Mouse (Mus musculus) embryonic facial prominence, embryonic 12.5 days (tissue): ENCODE measurements around the gene Abat. TPM values are rescaled to one million over a fixed set of nuclear protein-coding genes. Genes with fewer than 3 reads are reported as not detected.

Source experiments
- ATAC-seq: fragments of 200-750 bp; cut with Nextera tagmentation; 2 replicates; pipeline ENCODE4 v1.8.0; 2017; ENCODE audit not compliant: insufficient number of reproducible peaks, insufficient read depth, low FRiP score, low TSS enrichment
- H3K27ac ChIP-seq: fragments of 300-500 bp; sonication (generic); 2 replicates; pipeline ENCODE4 v1.5.1; 2016; ENCODE audit warnings: mild to moderate bottlenecking
- H3K27me3 ChIP-seq: fragments of 300-500 bp; sonication (generic); 2 replicates; pipeline ENCODE4 v1.6.1; 2016; ENCODE audit warnings: mild to moderate bottlenecking, moderate library complexity
- H3K36me3 ChIP-seq: fragments of 300-500 bp; sonication (generic); 2 replicates; pipeline ENCODE4 v1.6.1; 2016; ENCODE audit warnings: mild to moderate bottlenecking
- H3K4me1 ChIP-seq: fragments of 300-500 bp; sonication (generic); 2 replicates; pipeline ENCODE4 v1.6.1; 2016
- H3K4me2 ChIP-seq: fragments of 300-500 bp; sonication (generic); replicated peaks from 2 replicates; pipeline ENCODE4 v1.6.1; 2016; ENCODE audit warnings: mild to moderate bottlenecking, moderate library complexity
- H3K4me3 ChIP-seq: fragments of 300-500 bp; sonication (generic); 2 replicates; pipeline ENCODE4 v1.5.1; 2016; ENCODE audit warnings: mild to moderate bottlenecking
- H3K9ac ChIP-seq: fragments of 300-500 bp; sonication (generic); 2 replicates; pipeline ENCODE4 v1.6.1; 2016; ENCODE audit warnings: mild to moderate bottlenecking, moderate library complexity
- H3K9me3 ChIP-seq: fragments of 300-500 bp; sonication (generic); 2 replicates; pipeline ENCODE4 v1.6.1; 2016; ENCODE audit warnings: mild to moderate bottlenecking, moderate library complexity
- WGBS: fragments of 180-500 bp; shearing (Covaris S2); methylation state at CpG from one replicate; pipeline ENCODE4 v1.1.7; 2016; 5-methylcytosine and 5-hydroxymethylcytosine counted together
- polyA plus RNA-seq: library from polyadenylated mRNA; unstranded; fragments of >200 nt; fragmentation: Nextera tagmentation; extraction: Ambion mirVana; gene quantifications from 2 replicates; pipeline ENCODE4 v1.2.1, GENCODE M21; 2016

Abat gene
- polyA plus RNA-seq, 1 experiment from 2014 or later = 35.8 TPM

DNA sequence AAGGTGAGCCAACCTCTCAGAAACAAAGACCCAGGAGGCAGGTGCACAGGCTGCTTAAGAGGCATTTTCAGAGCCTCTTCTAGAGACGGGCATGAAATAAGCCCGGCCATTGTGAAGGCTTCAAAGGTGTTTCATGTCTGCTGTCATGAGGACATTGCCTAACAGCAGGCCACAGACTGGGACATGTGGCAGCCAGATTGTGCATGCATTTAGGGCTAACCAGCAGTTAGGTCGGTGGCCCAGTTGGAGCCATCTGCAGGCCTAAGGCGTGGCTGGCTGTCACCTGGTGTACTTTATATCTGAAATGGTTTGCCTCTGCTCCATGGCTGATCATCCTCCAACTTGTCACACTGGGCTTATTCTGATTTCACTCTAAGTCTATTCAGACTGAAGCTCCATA lies 65.1 kb downstream of the Abat start:
- H3K27me3 ChIP-seq = no peaks in the 10 kb centered on the region
- ATAC-seq = no peak
- no peak overlapping the region for H3K9ac ChIP-seq
- no peak overlapping the region for H3K27ac ChIP-seq
- H3K4me1 ChIP-seq = no peaks in the 10 kb centered on the region
- H3K36me3 ChIP-seq = peaks cover 18% of the 10 kb centered on the region
- 0 out of 2 replicates have a peak, but pooled peaks cover 3% of the 10 kb centered on the region for H3K9me3 ChIP-seq
- no peak overlapping the region for H3K4me2 ChIP-seq
- H3K4me3 ChIP-seq = no peak overlapping the region
- WGBS = 46% methylated on average over 4 of the region's 4 CpGs

DNA sequence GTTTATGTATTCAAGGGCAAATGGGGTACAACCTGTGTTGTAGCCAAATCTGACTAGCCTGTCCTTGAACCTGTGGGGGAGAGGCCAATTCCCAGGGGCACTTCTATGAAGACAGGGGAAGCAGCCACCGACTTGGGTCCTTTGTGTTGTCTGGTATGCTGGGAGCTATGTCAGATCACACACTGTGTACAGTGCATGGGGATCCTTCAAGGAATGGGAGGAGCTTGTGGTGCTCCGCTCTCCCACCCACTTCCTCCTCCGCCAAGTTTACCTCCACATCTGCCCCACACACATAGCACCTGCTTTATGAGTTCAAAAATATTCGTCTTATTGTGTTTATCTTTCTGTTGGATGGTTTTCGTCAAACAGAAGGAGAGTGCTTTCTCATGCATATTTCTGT lies 66.3 kb downstream of the Abat start:
- Histone ChIP-seq H3K9ac (no peak overlapping the region), H3K27me3 (no peaks in the 10 kb centered on the region), H3K36me3 (peaks cover 18% of the 10 kb centered on the region), H3K4me2 (no peak overlapping the region), H3K4me1 (no peaks in the 10 kb centered on the region), H3K4me3 (no peak overlapping the region), H3K9me3 (0 out of 2 replicates have a peak, but pooled peaks cover 3% of the 10 kb centered on the region), H3K27ac (no peak overlapping the region)
- WGBS = 72% methylated on average over 5 of the region's 5 CpGs
- ATAC-seq = no peak

DNA sequence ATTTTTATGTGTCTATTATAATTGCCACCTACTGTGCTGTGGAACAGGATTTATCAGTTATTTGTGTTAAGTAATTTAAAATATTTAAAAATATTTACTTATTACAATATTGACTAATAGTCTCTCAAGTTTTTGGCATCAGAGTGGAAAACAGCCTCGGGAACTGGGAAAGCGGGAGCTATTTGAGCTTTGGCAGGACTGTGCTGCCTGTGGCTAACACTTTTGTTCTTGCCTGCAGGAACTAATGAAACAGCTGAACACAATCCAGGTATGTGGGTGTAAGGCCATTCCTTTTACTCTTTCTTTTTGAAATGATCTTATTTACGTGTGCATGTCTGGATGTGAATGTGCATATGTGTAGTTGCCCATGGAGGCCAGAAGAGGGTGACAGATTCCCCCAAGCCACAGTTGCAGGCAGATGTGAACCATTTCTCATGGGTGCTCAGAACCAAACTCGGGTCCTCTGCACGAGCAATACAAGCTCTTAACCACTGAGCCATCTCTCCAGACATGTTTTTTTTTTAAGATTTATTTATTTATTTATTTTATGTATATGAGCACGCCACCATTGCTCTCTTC lies 68.5 kb downstream of the Abat start:
- Histone ChIP-seq H3K4me1 (no peaks in the 10 kb centered on the region), H3K9ac (no peak overlapping the region), H3K36me3 (peaks cover 30% of the 10 kb centered on the region), H3K27me3 (no peaks in the 10 kb centered on the region), H3K27ac (no peak overlapping the region), H3K4me2 (no peak overlapping the region), H3K9me3 (0 out of 2 replicates have a peak, but pooled peaks cover 3% of the 10 kb centered on the region), H3K4me3 (no peak overlapping the region)
- ATAC-seq = no peak
- 94% methylated on average over 6 of the region's 6 CpGs for WGBS

DNA sequence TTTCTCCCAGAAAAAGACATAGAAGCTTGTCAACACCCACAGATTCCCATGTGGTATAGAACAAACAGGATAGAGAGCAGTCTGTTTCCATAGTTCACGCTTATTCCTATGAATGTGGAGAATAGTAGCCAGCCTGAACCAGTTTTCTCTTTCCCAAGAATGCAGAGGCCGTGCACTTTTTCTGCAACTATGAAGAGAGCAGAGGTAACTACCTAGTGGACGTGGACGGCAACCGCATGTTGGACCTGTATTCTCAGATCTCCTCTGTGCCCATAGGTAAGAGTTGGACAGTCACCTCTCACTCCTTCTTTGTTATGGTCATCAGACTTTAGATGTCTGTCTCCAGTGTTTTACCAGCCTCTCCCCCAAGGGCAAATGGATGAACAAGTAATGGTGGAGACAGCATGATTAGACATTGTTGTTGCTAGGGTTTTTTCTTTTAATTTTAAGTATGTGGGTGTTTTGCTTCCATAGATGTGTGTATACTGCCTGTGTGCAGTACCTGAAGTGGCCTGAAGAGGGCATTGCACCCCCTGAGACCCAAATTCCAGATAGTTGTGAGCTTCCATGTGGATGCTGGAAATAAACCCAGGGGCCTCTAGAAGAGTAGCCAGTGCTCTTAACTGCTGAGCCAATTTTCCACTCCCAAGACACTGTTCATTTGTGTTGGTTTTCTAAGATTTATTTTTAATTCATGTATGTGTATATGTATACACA lies 69.5 kb downstream of the Abat start:
- Histone ChIP-seq H3K9me3 (0 out of 2 replicates have a peak, but pooled peaks cover 3% of the 10 kb centered on the region), H3K4me3 (no peak overlapping the region), H3K36me3 (peaks cover 30% of the 10 kb centered on the region), H3K4me2 (no peak overlapping the region), H3K9ac (no peak overlapping the region), H3K27me3 (no peaks in the 10 kb centered on the region), H3K27ac (no peak overlapping the region), H3K4me1 (no peaks in the 10 kb centered on the region)
- WGBS = 95% methylated on average over 5 of the region's 5 CpGs
- ATAC-seq = no peak

DNA sequence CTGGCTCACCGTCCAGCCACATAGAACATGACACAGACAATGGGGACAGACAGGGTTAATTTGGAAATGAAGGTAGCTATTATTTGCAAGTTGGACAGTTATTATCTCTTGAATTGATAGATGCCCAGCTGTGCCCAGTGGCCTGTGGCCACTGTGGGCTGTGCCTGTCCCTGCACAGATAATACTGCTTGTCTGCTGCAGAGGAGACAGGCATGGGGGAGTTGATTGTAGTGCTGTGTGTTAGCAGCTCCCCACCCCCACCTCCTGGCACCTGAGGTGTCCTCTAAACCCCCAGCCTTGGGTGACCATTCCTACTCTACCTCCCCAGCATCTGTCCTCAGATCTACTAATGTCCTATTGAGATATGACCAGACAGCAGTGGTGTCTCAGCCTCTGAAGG lies 71.0 kb downstream of the Abat start:
- Histone ChIP-seq H3K4me3 (no peak overlapping the region), H3K36me3 (peaks cover 38% of the 10 kb centered on the region), H3K27me3 (no peaks in the 10 kb centered on the region)

DNA sequence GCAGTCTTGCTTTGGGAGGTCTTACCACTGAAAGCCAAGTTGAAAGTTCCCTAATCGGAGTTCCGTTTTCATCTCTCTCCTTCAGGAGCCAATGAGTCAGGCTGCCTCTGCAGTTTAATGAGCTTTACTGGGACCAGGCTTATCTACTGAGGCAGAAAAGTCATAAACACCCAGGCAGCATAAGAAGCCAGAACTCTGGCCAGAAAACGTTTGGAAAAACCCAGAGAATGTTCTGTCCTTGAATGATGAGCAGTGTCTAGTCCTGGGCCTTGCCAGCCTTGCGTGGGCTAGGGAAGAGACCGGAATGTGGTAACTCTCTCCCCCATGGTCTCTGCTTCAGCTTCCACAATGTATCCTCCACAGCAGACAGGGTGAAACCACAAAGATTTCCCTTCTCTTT lies 71.8 kb downstream of the Abat start:
- 81% methylated on average over 5 of the region's 5 CpGs for WGBS
- ATAC-seq = no peak

More for the DNA sequence above, 71.0 kb downstream of the Abat start:
- Histone ChIP-seq H3K9me3 (0 out of 2 replicates have a peak, but pooled peaks cover 3% of the 10 kb centered on the region), H3K9ac (no peak overlapping the region), H3K4me2 (no peak overlapping the region), H3K27ac (no peak overlapping the region), H3K4me1 (no peaks in the 10 kb centered on the region)
- ATAC-seq = no peak
- WGBS = 74% methylated on average over 1 of the region's 1 CpGs

DNA sequence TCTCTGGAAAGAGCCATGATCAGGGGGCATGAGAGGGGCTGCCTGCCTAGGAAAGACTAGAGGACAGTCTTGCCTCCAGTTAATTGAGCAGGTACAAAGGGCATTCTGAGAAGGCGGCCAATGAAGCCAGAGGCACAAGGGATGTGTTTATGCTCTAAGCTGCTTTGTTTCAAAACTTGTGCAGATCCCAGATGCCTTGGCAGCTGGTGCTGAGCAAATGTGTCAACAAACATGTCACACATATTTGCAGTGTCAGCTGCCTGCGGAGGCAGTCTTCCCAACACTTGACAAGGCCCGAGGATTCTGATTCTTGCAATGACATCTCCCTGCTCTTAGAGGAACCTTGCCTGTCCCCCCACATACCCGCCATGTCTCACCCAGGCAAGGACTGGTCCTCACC lies 82.2 kb downstream of the Abat start:
- 73% methylated on average over 4 of the region's 4 CpGs for WGBS
- no peaks in the 10 kb centered on the region for H3K27me3 ChIP-seq
- H3K36me3 ChIP-seq = no peaks in the 10 kb centered on the region
- no peak for ATAC-seq
- H3K4me1 ChIP-seq = no peaks in the 10 kb centered on the region
- no peak overlapping the region for H3K9ac ChIP-seq
- no peaks in the 10 kb centered on the region for H3K9me3 ChIP-seq
- H3K4me3 ChIP-seq = no peak overlapping the region
- no peak overlapping the region for H3K4me2 ChIP-seq
- H3K27ac ChIP-seq = no peak overlapping the region

More for the DNA sequence above, 71.8 kb downstream of the Abat start:
- H3K4me2 ChIP-seq = no peak overlapping the region
- no peak overlapping the region for H3K4me3 ChIP-seq
- H3K36me3 ChIP-seq = peaks cover 44% of the 10 kb centered on the region
- 0 out of 2 replicates have a peak, but pooled peaks cover 3% of the 10 kb centered on the region for H3K9me3 ChIP-seq
- H3K4me1 ChIP-seq = no peaks in the 10 kb centered on the region
- no peaks in the 10 kb centered on the region for H3K27me3 ChIP-seq
- no peak overlapping the region for H3K9ac ChIP-seq
- H3K27ac ChIP-seq = no peak overlapping the region

DNA sequence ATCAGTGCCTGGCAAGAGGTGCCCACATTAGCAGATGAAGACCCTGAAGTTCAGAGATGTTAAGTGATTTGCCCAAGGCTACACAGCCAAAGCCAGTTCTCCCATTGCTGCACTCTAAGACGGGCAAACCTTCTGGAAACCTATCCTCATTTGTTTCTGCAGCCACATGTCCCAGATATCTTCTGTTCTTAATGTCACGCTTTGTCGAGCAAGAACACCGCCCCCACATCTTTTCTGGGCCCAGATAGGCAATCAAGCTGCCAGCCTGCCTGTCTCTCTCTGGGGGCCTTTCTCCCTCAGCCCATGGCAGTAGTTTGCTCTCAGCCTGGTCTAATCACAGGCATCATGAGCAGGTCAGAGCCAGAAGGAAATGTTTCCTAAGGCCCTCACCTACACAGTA lies 83.1 kb downstream of the Abat start:
- 71% methylated on average over 4 of the region's 4 CpGs for WGBS
- no peak overlapping the region for H3K9ac ChIP-seq
- no peaks in the 10 kb centered on the region for H3K27me3 ChIP-seq
- no peaks in the 10 kb centered on the region for H3K9me3 ChIP-seq
- H3K4me1 ChIP-seq = no peaks in the 10 kb centered on the region
- no peak for ATAC-seq
- 0 out of 2 replicates have a peak, but pooled peaks cover under 1% of the 10 kb centered on the region for H3K36me3 ChIP-seq
- H3K27ac ChIP-seq = no peak overlapping the region
- no peak overlapping the region for H3K4me3 ChIP-seq
- no peak overlapping the region for H3K4me2 ChIP-seq

DNA sequence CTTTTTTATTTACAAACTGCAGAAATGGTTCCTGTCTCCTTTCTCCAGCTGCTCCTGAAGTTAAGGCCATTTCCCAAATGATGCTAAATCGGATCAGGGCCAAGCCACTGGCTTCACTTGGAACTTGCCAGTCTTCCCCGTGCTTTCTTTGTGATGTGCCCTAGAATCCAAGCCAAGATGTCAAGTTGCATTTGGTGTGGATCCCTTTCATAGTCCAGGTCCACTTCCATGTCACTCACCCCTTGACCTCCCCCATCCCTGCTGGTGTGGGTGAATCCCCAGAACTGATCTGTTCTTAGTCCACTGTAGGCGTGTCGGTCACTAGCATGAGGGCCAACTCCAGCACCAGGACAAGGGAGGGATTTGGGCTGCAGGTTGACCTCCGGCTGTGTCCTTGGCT lies 84.3 kb downstream of the Abat start:
- peaks cover 10% of the 10 kb centered on the region; the same call in 1 of the 2 replicates for H3K36me3 ChIP-seq
- H3K9ac ChIP-seq = no peak overlapping the region
- no peaks in the 10 kb centered on the region for H3K4me1 ChIP-seq
- H3K4me2 ChIP-seq = no peak overlapping the region
- 81% methylated on average over 5 of the region's 5 CpGs for WGBS
- no peaks in the 10 kb centered on the region for H3K9me3 ChIP-seq
- H3K27me3 ChIP-seq = no peaks in the 10 kb centered on the region
- H3K27ac ChIP-seq = no peak overlapping the region
- ATAC-seq = no peak
- no peak overlapping the region for H3K4me3 ChIP-seq

DNA sequence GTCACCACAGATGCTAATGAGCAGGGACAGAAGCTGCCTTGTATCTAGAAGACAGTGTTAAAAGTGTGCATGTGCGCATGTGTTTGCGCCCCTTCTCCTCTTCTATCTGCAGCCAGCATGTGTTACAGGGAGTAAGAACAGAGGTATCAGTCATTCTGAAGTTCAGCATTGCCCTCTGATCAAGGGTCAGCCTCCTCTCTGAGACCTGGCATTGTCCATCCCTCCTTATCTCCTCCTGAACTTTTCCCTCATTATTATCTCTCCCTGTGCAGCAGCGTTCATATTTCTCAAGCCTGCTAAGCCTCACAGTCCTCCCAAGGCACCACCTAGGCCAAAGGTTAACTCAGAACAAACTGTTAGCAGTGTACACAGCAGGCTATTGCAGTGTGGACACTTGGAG lies 90.6 kb downstream of the Abat start:
- Histone ChIP-seq H3K4me2 (no peak overlapping the region), H3K4me3 (no peak overlapping the region), H3K36me3 (peaks cover 25% of the 10 kb centered on the region; the same call in 1 of the 2 replicates), H3K27me3 (no peaks in the 10 kb centered on the region), H3K9ac (no peak overlapping the region), H3K9me3 (no peaks in the 10 kb centered on the region), H3K4me1 (no peaks in the 10 kb centered on the region), H3K27ac (no peak overlapping the region)
- 85% methylated on average over 3 of the region's 3 CpGs for WGBS
- ATAC-seq = no peak

DNA sequence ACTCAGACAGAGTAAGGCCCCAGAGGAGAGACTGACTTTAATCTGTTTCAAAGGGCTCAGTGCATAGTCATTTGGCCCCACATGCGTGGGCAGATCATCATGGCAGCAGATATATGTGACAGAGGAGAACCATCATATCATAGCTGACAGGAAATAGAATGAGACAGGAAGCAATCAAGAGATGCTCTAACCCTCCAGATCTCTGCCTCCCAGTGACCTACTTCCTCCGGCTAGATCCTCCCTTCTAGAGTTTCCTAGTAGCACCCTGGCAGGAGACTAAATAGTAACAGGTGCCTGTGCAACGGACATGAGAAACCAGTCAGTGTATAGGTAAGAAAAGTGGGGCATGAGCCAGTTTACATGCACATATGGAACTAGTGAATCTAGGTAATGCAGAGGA lies 97.2 kb downstream of the Abat start:
- WGBS = 51% methylated on average over 3 of the region's 3 CpGs
- Histone ChIP-seq H3K4me1 (no peaks in the 10 kb centered on the region), H3K36me3 (peaks cover 15% of the 10 kb centered on the region; the same call in 1 of the 2 replicates), H3K9me3 (no peaks in the 10 kb centered on the region), H3K27ac (no peak overlapping the region), H3K27me3 (no peaks in the 10 kb centered on the region), H3K4me2 (no peak overlapping the region), H3K9ac (no peak overlapping the region), H3K4me3 (no peak overlapping the region)
- no peak for ATAC-seq
